Mouse (Mus musculus): ENCODE measurements around the gene 1700020D05Rik. TPM values are rescaled to one million over a fixed set of nuclear protein-coding genes. Genes with fewer than 3 reads are reported as not detected.
"Not testable (repeated sequence)": the region's sequence is repeated elsewhere in the genome, so short reads cannot be mapped to it uniquely, and the experiment has no call there.

1700020D05Rik gene
- polyA plus RNA-seq, 1 experiment, result 0.18 TPM

- Histone ChIP-seq H3K27me3 (ENCODE audit: control insufficient read depth) (no peaks in the 10 kb centered on the region), H3K9me3 (ENCODE audit: control insufficient read depth, low read length) (0 out of 2 replicates have a peak, but pooled peaks cover 4% of the 10 kb centered on the region), H3K4me1 (ENCODE audit: control insufficient read depth) (peaks cover under 1% of the 10 kb centered on the region), H3K4me3 (replicated peaks) (no peak overlapping the region), H3K36me3 (ENCODE audit: control insufficient read depth) (peaks cover 63% of the 10 kb centered on the region)
- TF ChIP-seq TAL1 (IDR thresholded peaks at IDR 0.05; ENCODE audit: low read length) (no peak), GATA1 (IDR thresholded peaks at IDR 0.05; ENCODE audit: low read length) (no peak)
Measured at GRCm38 (mm10) chr19:5500330-5500875, 3.2 kb downstream of the 1700020D05Rik start.

- no peak for TF ChIP-seq GATA1 (IDR thresholded peaks at IDR 0.05; ENCODE audit: low read length)
- no peak for TF ChIP-seq TAL1 (IDR thresholded peaks at IDR 0.05; ENCODE audit: low read length)
- Histone ChIP-seq H3K4me1 (ENCODE audit: control insufficient read depth) (peaks cover 23% of the 10 kb centered on the region), H3K36me3 (ENCODE audit: control insufficient read depth) (peaks cover 76% of the 10 kb centered on the region), H3K9me3 (ENCODE audit: control insufficient read depth, low read length) (no peaks in the 10 kb centered on the region), H3K27me3 (ENCODE audit: control insufficient read depth) (no peaks in the 10 kb centered on the region), H3K4me3 (replicated peaks) (no peak overlapping the region)
Measured at GRCm38 (mm10) chr19:5496052-5496370, 7.6 kb downstream of the 1700020D05Rik start.

- Histone ChIP-seq H3K36me3 (ENCODE audit: control insufficient read depth) (peaks cover 76% of the 10 kb centered on the region), H3K27me3 (ENCODE audit: control insufficient read depth) (no peaks in the 10 kb centered on the region), H3K4me3 (replicated peaks) (no peak overlapping the region), H3K9me3 (ENCODE audit: control insufficient read depth, low read length) (no peaks in the 10 kb centered on the region), H3K4me1 (ENCODE audit: control insufficient read depth) (peaks cover 28% of the 10 kb centered on the region)
- TF ChIP-seq GATA1 (IDR thresholded peaks at IDR 0.05; ENCODE audit: low read length) (no peak), TAL1 (IDR thresholded peaks at IDR 0.05; ENCODE audit: low read length) (no peak)
Measured at GRCm38 (mm10) chr19:5495353-5496051, 8.1 kb downstream of the 1700020D05Rik start.

- TF ChIP-seq GATA1 (IDR thresholded peaks at IDR 0.05; ENCODE audit: low read length) (no peak), TAL1 (IDR thresholded peaks at IDR 0.05; ENCODE audit: low read length) (no peak)
- Histone ChIP-seq H3K27me3 (ENCODE audit: control insufficient read depth) (no peaks in the 10 kb centered on the region), H3K4me3 (replicated peaks) (no peak overlapping the region), H3K9me3 (ENCODE audit: control insufficient read depth, low read length) (no peaks in the 10 kb centered on the region), H3K4me1 (ENCODE audit: control insufficient read depth) (peaks cover 38% of the 10 kb centered on the region), H3K36me3 (ENCODE audit: control insufficient read depth) (peaks cover 73% of the 10 kb centered on the region)
Measured at GRCm38 (mm10) chr19:5494314-5494713, 9.3 kb downstream of the 1700020D05Rik start.

- H3K9me3 ChIP-seq (ENCODE audit: control insufficient read depth, low read length); H3K27me3 ChIP-seq (ENCODE audit: control insufficient read depth); H3K4me3 ChIP-seq (replicated peaks): not testable (repeated sequence)
- peaks cover 48% of the 10 kb centered on the region for H3K4me1 ChIP-seq (ENCODE audit: control insufficient read depth)
- H3K36me3 ChIP-seq (ENCODE audit: control insufficient read depth), result peaks cover 66% of the 10 kb centered on the region
Measured at GRCm38 (mm10) chr19:5493301-5493721, 10.3 kb downstream of the 1700020D05Rik start.

GRCm38 (mm10) chr19:5492641-5493040, 10.9 kb downstream of the 1700020D05Rik start:
- TF ChIP-seq GATA1 (IDR thresholded peaks at IDR 0.05; ENCODE audit: low read length) (no peak), TAL1 (IDR thresholded peaks at IDR 0.05; ENCODE audit: low read length) (no peak)
- Histone ChIP-seq H3K36me3 (ENCODE audit: control insufficient read depth) (peaks cover 59% of the 10 kb centered on the region), H3K4me3 (replicated peaks) (no peak overlapping the region), H3K27me3 (ENCODE audit: control insufficient read depth) (no peaks in the 10 kb centered on the region), H3K9me3 (ENCODE audit: control insufficient read depth, low read length) (no peaks in the 10 kb centered on the region), H3K4me1 (ENCODE audit: control insufficient read depth) (peaks cover 55% of the 10 kb centered on the region)

- Histone ChIP-seq H3K4me1 (ENCODE audit: control insufficient read depth) (peaks cover 70% of the 10 kb centered on the region), H3K27me3 (ENCODE audit: control insufficient read depth) (no peaks in the 10 kb centered on the region), H3K9me3 (ENCODE audit: control insufficient read depth, low read length) (no peaks in the 10 kb centered on the region), H3K36me3 (ENCODE audit: control insufficient read depth) (peaks cover 52% of the 10 kb centered on the region), H3K4me3 (replicated peaks) (peak overlapping the region; percentile 99)
- no peak for TF ChIP-seq GATA1 (IDR thresholded peaks at IDR 0.05; ENCODE audit: low read length)
- TF ChIP-seq TAL1 (IDR thresholded peaks at IDR 0.05; ENCODE audit: low read length), result no peak
Measured at GRCm38 (mm10) chr19:5490898-5491708, 12.5 kb downstream of the 1700020D05Rik start.

- Histone ChIP-seq H3K4me1 (ENCODE audit: control insufficient read depth) (peaks cover 74% of the 10 kb centered on the region), H3K4me3 (replicated peaks) (peak within 1 kb of the TSS; percentile 99), H3K9me3 (ENCODE audit: control insufficient read depth, low read length) (no peaks in the 10 kb centered on the region), H3K27me3 (ENCODE audit: control insufficient read depth) (no peaks in the 10 kb centered on the region), H3K36me3 (ENCODE audit: control insufficient read depth) (peaks cover 52% of the 10 kb centered on the region)
- no peak for TF ChIP-seq TAL1 (IDR thresholded peaks at IDR 0.05; ENCODE audit: low read length)
- no peak for TF ChIP-seq GATA1 (IDR thresholded peaks at IDR 0.05; ENCODE audit: low read length)
Measured at GRCm38 (mm10) chr19:5490313-5490897, 13.2 kb downstream of the 1700020D05Rik start, which contains the start of gene Cfl1. Gene Cfl1, plus strand, starts transcription at chr19:5490455.

GRCm38 (mm10) chr19:5489721-5490120, 13.9 kb downstream of the 1700020D05Rik start:
- not testable (repeated sequence) for H3K27me3 ChIP-seq (ENCODE audit: control insufficient read depth); H3K9me3 ChIP-seq (ENCODE audit: control insufficient read depth, low read length)
- peak overlapping the region; percentile 99 for H3K4me3 ChIP-seq (replicated peaks)
- H3K4me1 ChIP-seq (ENCODE audit: control insufficient read depth), result peaks cover 71% of the 10 kb centered on the region
- peaks cover 53% of the 10 kb centered on the region for H3K36me3 ChIP-seq (ENCODE audit: control insufficient read depth)
